Mouse (Mus musculus): Measurements from ENCODE around the gene Bcat2. TPM values are rescaled to one million over a fixed set of nuclear protein-coding genes. Genes with fewer than 3 reads are reported as not detected.
A peak's percentile ranks its signal among the peaks of the same experiment; 100 is the strongest.

Gene Bcat2
- 50.4 and 56.5 TPM in 2 replicates for polyA plus RNA-seq (2016; fragmentation: Nextera tagmentation; extraction: Ambion mirVana)

DNA sequence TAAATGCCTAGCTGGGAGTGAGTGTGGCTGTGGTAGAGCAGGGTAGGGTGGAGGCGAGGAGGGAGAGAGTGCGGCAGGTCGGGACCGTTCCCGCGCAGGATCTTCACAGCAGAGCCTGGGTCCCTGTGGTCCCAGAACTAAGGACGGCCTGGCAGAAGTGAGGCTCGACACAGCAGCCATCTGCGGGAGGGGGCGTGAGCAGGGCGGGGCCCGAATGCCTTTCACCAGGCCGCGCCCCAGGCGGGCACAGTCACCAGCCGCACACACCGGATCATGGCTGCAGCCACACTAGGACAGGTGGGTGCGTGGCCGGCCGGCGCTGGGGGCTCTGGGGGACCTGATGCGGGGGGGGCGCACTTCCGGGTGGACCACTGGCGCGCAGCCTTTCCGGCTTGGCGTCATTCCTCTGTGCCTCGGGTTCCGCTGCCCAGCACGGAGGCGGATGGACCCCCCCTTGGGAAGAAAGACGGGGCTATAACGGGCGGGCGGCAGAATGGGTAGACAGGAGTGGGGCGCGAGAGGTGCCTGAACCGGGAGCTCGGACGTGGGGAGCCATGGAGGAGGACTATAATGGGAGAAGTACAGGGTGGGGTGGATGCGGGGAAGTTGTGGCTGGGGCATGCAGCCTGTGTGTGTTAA lies at the start of gene Bcat2:
TSS of gene Bcat2 (plus strand) at position 51 of the 639 bp plus-strand sequence.
- ATAC-seq (ENCODE audit: insufficient number of reproducible peaks, insufficient read depth, low FRiP score, low TSS enrichment, low read depth): peak; percentile 62
- WGBS: under 1% methylated on average over 42 of the region's 42 CpGs

DNA sequence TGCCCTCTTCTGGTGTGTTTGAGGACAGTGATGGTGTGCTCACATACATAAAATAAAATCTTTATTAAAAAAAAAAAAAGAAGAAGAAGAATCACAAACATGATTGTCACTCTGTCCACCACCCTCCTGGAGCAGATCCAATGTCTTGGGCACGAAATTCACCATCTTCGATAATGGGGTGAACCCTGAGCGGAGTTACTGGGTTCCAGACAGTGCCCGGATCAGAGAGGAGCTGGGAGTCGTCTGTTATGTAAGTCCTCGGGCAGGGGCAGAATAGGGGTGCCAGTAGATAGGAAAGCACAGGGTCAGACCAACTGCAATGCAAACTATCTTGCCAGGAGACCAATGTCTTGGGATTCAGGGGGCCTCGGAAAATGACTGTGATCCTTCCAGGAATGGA lies 49.3 kb upstream of the Bcat2 start:
- H3K4me3 ChIP-seq (replicated peaks): no peak overlapping the region
- no peak for ATAC-seq (ENCODE audit: insufficient number of reproducible peaks, insufficient read depth, low FRiP score, low TSS enrichment, low read depth)
- no peak overlapping the region for H3K27ac ChIP-seq
- no peaks in the 10 kb centered on the region for H3K27me3 ChIP-seq
- no peak overlapping the region for H3K4me2 ChIP-seq
- peaks cover 20% of the 10 kb centered on the region for H3K36me3 ChIP-seq
- H3K9me3 ChIP-seq: no peaks in the 10 kb centered on the region
- H3K4me1 ChIP-seq (replicated peaks): peaks cover 38% of the 10 kb centered on the region
- WGBS: 90% methylated on average over 7 of the region's 7 CpGs
- no peak overlapping the region for H3K9ac ChIP-seq (replicated peaks)

More for the DNA sequence above, at the start of gene Bcat2:
- Histone ChIP-seq H3K4me2 (peak within 1 kb of the TSS; percentile 71), H3K27ac (peak within 1 kb of the TSS; percentile 91), H3K4me3 (replicated peaks) (peak within 1 kb of the TSS; percentile 66), H3K4me1 (replicated peaks) (peaks cover 25% of the 10 kb centered on the region), H3K9ac (replicated peaks) (peak within 1 kb of the TSS; percentile 86), H3K27me3 (no peaks in the 10 kb centered on the region), H3K36me3 (no peaks in the 10 kb centered on the region; the same call in 1 of the 2 replicates), H3K9me3 (no peaks in the 10 kb centered on the region)

GRCm38 (mm10) chr7:45521728-45522184 lies 48.2 kb upstream of the Bcat2 start:
- Histone ChIP-seq H3K9ac (replicated peaks) (peak overlapping the region; percentile 40), H3K4me2 (peak overlapping the region; percentile 47), H3K27ac (peak overlapping the region; percentile 88), H3K4me3 (replicated peaks) (peak overlapping the region; percentile 47), H3K36me3 (peaks cover 20% of the 10 kb centered on the region), H3K9me3 (no peaks in the 10 kb centered on the region), H3K4me1 (replicated peaks) (peaks cover 37% of the 10 kb centered on the region), H3K27me3 (no peaks in the 10 kb centered on the region)
- WGBS: under 1% methylated on average over 28 of the region's 28 CpGs
- ATAC-seq (ENCODE audit: insufficient number of reproducible peaks, insufficient read depth, low FRiP score, low TSS enrichment, low read depth): peak; percentile 17; the same call in 1 of the 2 replicates

GRCm38 (mm10) chr7:45522194-45522752 lies 47.7 kb upstream of the Bcat2 start:
- 57% methylated on average over 16 of the region's 16 CpGs for WGBS
- H3K4me1 ChIP-seq (replicated peaks): peaks cover 37% of the 10 kb centered on the region
- peaks cover 20% of the 10 kb centered on the region for H3K36me3 ChIP-seq
- peak overlapping the region; percentile 47 for H3K4me3 ChIP-seq (replicated peaks)
- peak overlapping the region; percentile 40; the same call in 1 of the 2 replicates for H3K9ac ChIP-seq (replicated peaks)
- peak overlapping the region; percentile 88 for H3K27ac ChIP-seq
- H3K27me3 ChIP-seq: no peaks in the 10 kb centered on the region
- ATAC-seq (ENCODE audit: insufficient number of reproducible peaks, insufficient read depth, low FRiP score, low TSS enrichment, low read depth): no peak
- H3K9me3 ChIP-seq: no peaks in the 10 kb centered on the region
- H3K4me2 ChIP-seq: peak overlapping the region; percentile 47

GRCm38 (mm10) chr7:45522957-45523676 lies 46.8 kb upstream of the Bcat2 start:
- peaks cover 37% of the 10 kb centered on the region for H3K4me1 ChIP-seq (replicated peaks)
- H3K27me3 ChIP-seq: no peaks in the 10 kb centered on the region
- no peak for ATAC-seq (ENCODE audit: insufficient number of reproducible peaks, insufficient read depth, low FRiP score, low TSS enrichment, low read depth)
- 71% methylated on average over 18 of the region's 18 CpGs for WGBS
- H3K4me2 ChIP-seq: peak overlapping the region; percentile 32
- peak overlapping the region; percentile 6 for H3K4me3 ChIP-seq (replicated peaks)
- H3K9ac ChIP-seq (replicated peaks): peak overlapping the region; percentile 18
- no peaks in the 10 kb centered on the region for H3K9me3 ChIP-seq
- no peak overlapping the region for H3K27ac ChIP-seq
- peaks cover 20% of the 10 kb centered on the region for H3K36me3 ChIP-seq

DNA sequence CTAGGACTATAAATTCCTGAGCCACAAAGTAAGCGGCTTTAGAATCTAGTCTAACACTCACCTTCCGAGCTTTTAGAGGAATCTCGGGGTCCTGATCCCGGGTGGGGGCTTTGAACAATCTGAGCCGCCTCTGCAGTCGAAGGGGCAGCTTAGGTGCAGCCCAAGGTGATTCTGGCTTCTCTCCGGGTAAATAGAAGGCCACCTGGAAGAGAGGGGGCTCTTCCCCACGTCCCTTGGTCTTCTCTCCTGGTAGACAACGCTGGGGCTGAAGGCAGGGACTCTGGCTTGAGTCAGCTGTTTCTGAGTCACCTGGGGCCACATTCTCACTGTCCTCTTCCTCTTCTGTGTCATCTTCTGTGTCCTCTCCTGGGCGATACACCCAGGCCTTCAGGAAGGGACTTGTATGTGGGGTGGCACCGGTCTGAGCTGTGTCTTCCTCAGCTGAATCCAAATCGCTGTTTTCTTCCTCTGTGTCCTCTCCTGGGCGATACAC lies 46.2 kb upstream of the Bcat2 start:
- WGBS: 79% methylated on average over 13 of the region's 13 CpGs
- no peak overlapping the region; the same call in 1 of the 2 replicates for H3K9ac ChIP-seq (replicated peaks)
- no peak overlapping the region for H3K27ac ChIP-seq
- H3K4me1 ChIP-seq (replicated peaks): peaks cover 37% of the 10 kb centered on the region
- peak overlapping the region; percentile 6; the same call in 1 of the 2 replicates for H3K4me3 ChIP-seq (replicated peaks)
- peak overlapping the region; percentile 32 for H3K4me2 ChIP-seq
- no peak for ATAC-seq (ENCODE audit: insufficient number of reproducible peaks, insufficient read depth, low FRiP score, low TSS enrichment, low read depth)
- H3K27me3 ChIP-seq: no peaks in the 10 kb centered on the region
- no peaks in the 10 kb centered on the region for H3K9me3 ChIP-seq
- peaks cover 20% of the 10 kb centered on the region for H3K36me3 ChIP-seq

DNA sequence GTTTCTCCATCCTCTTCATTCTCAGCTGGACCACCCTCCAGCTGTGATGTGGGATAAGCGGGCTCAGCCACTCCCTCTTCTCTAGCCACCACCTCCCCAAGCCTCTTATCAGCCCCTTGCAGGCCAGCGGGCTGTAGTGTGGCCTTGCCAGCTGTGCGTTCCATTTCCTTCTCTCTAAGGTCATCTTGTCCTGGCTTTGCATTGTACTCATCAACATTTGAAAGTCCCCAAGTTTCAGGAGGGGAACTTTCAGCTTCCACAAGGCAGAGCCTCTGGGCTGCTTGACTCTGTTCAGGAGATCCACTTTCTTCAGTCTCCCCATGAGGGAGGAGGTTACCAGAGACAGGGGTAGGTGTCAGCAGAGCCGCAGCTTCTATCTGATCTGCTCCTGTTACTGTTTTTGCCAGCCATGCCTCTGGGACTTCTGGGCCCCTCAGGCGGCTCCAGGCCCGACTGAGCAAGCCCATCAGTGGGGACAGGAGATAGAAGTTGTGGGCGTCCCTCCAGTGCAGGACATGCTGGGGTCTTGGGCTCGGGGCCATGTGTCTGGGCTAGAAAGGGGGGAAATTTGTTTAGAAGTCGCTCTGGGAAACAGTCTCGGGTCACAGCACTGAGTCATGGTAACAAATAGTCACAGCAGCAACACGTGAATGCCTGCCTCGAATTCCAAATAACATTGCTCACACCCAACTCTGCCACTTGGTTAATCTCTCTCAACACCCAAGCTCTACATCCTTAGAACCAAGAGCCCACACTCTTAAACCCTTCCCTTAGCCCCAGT lies 44.9 kb upstream of the Bcat2 start:
- H3K27me3 ChIP-seq: 0 out of 2 replicates have a peak, but pooled peaks cover 2% of the 10 kb centered on the region
- WGBS: 31% methylated on average over 12 of the region's 12 CpGs
- H3K9me3 ChIP-seq: no peaks in the 10 kb centered on the region
- peak overlapping the region; percentile 84 for H3K4me2 ChIP-seq
- peaks cover 38% of the 10 kb centered on the region for H3K4me1 ChIP-seq (replicated peaks)
- H3K27ac ChIP-seq: peak overlapping the region; percentile 93
- peak overlapping the region; percentile 78 for H3K4me3 ChIP-seq (replicated peaks)
- no peak for ATAC-seq (ENCODE audit: insufficient number of reproducible peaks, insufficient read depth, low FRiP score, low TSS enrichment, low read depth)
- H3K36me3 ChIP-seq: peaks cover 20% of the 10 kb centered on the region
- peak overlapping the region; percentile 84 for H3K9ac ChIP-seq (replicated peaks)

GRCm38 (mm10) chr7:45525809-45526473 lies 44.0 kb upstream of the Bcat2 start, which contains the start of the genes Ppp1r15a and Plekha4:
Gene Ppp1r15a (minus strand): TSS chr7:45526268.
Gene Plekha4 (plus strand): TSS chr7:45526330.
- WGBS: under 1% methylated on average over 54 of the region's 54 CpGs
- Histone ChIP-seq H3K36me3 (peaks cover 20% of the 10 kb centered on the region), H3K4me2 (peak within 1 kb of the TSS; percentile 84), H3K4me3 (replicated peaks) (peak within 1 kb of the TSS; percentile 78), H3K27me3 (0 out of 2 replicates have a peak, but pooled peaks cover 4% of the 10 kb centered on the region), H3K9ac (replicated peaks) (peak within 1 kb of the TSS; percentile 84), H3K27ac (peak within 1 kb of the TSS; percentile 93), H3K4me1 (replicated peaks) (peaks cover 41% of the 10 kb centered on the region), H3K9me3 (no peaks in the 10 kb centered on the region)
- peak; percentile 79 for ATAC-seq (ENCODE audit: insufficient number of reproducible peaks, insufficient read depth, low FRiP score, low TSS enrichment, low read depth)

DNA sequence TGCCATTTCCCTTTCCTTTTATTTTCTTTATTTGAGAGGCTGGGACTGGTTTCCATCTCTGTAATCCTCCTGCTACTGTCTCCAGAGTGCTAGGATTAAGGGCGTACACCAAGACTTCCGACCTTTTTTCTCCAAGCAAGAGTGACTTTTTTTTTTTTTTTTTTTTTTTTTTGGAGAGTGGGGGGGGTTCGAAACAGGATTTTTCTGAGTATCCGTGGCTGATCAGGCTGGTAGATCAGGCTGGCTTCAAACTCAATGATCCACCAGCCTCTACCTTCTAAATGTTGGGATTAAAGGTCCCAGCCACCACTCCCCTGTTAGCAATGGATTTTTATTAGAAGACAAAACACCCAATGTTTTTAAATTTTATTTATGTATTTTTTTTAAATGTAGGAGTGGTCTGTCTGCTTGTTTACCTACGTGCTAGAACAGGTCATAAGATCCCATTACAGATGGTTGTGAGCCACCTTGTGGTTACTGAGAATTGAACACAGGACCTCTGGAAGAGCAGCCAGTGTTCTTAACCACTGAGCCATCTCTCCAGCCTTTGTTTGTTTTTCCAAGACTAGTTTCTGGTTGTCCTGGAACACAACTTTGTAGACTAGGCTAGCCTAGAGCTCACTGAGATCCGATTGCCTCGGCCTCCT lies 43.4 kb upstream of the Bcat2 start:
- peak overlapping the region; percentile 84 for H3K4me2 ChIP-seq
- no peaks in the 10 kb centered on the region for H3K9me3 ChIP-seq
- peaks cover 20% of the 10 kb centered on the region for H3K36me3 ChIP-seq
- H3K4me3 ChIP-seq (replicated peaks): peak overlapping the region; percentile 78
- 25% methylated on average over 7 of the region's 7 CpGs for WGBS
- peaks cover 41% of the 10 kb centered on the region for H3K4me1 ChIP-seq (replicated peaks)
- ATAC-seq (ENCODE audit: insufficient number of reproducible peaks, insufficient read depth, low FRiP score, low TSS enrichment, low read depth): no peak
- H3K27ac ChIP-seq: peak overlapping the region; percentile 93
- peak overlapping the region; percentile 47 for H3K9ac ChIP-seq (replicated peaks)
- H3K27me3 ChIP-seq: 0 out of 2 replicates have a peak, but pooled peaks cover 6% of the 10 kb centered on the region

All from limb, embryonic 12.5 days (tissue).